Mouse (Mus musculus) CH12.LX (cell line): ENCODE measurements at regions not wholly inside any gene's neighbourhood (a gene's known extent, or its start where the extent isn't known, plus 50 kb on each side); places are given as distances from the start of the nearest gene placed in this dataset.

ENCODE experiments used
- DNase-seq: peaks from one replicate; pipeline ENCODE4 v3.0.0-alpha.2; 2013; ENCODE audit errors: extremely low read depth
- H3K27ac ChIP-seq: 2 replicates; pipeline ENCODE4 v1.5.1; 2012; ENCODE audit warnings: low read depth, mild to moderate bottlenecking, control low read depth, moderate library complexity; ENCODE audit not compliant: insufficient read depth
- H3K27me3 ChIP-seq: replicated peaks from 2 replicates; pipeline ENCODE3; 2012; ENCODE audit warnings: inconsistent platforms
- H3K36me3 ChIP-seq, 2 experiments: replicated peaks in 1 of 2; 2 replicates each; pipeline versions ENCODE3 to v1.6.1; 2012; ENCODE audit warnings: inconsistent platforms in 1 of 2, low read length in 1 of 2, mild to moderate bottlenecking in 1 of 2, mixed read lengths in 1 of 2, moderate library complexity in 1 of 2; ENCODE audit not compliant: control insufficient read depth in 1 of 2, insufficient read depth in 1 of 2
- H3K4me1 ChIP-seq, 2 experiments: 2 replicates each; pipeline ENCODE4 v1.6.1; 2012; ENCODE audit warnings: inconsistent platforms in 1 of 2, moderate library complexity in 1 of 2; ENCODE audit not compliant: insufficient read depth in 2 of 2, control insufficient read depth in 1 of 2
- H3K4me2 ChIP-seq: 2 replicates; pipeline ENCODE4 v1.6.1; 2012; ENCODE audit warnings: low read depth, mild to moderate bottlenecking, control low read depth; ENCODE audit not compliant: poor library complexity, insufficient read depth, severe bottlenecking
- H3K4me3 ChIP-seq, 3 experiments: fragments of 150-350 bp in 1 of 3; sonication (generic) in 1 of 3; replicated peaks in 1 of 3; 2 replicates each; pipeline versions ENCODE3 to v1.5.1; 2011 to 2012; ENCODE audit warnings: low read depth in 2 of 3, low read length in 2 of 3, mild to moderate bottlenecking in 2 of 3, moderate library complexity in 2 of 3, control low read depth in 1 of 3, improper control_type of control experiment in 1 of 3, inconsistent platforms in 1 of 3, mixed read lengths in 1 of 3; ENCODE audit not compliant: poor library complexity in 1 of 3
- H3K79me2 ChIP-seq: replicated peaks from 2 replicates; pipeline ENCODE4 v1.6.1; 2012; ENCODE audit warnings: mild to moderate bottlenecking, moderate library complexity; ENCODE audit not compliant: control insufficient read depth, poor library complexity, insufficient read depth, severe bottlenecking; ENCODE audit errors: extremely low read depth
- H3K9ac ChIP-seq: 2 replicates; pipeline ENCODE4 v1.6.1; 2012; ENCODE audit warnings: low read depth, mild to moderate bottlenecking, control low read depth, moderate library complexity; ENCODE audit not compliant: insufficient read depth
- H3K9me3 ChIP-seq: replicated peaks from 2 replicates; pipeline ENCODE3; 2012; ENCODE audit warnings: low read length, inconsistent platforms, mixed read lengths
- BHLHE40 ChIP-seq: IDR thresholded peaks from 2 replicates; pipeline ENCODE4 v1.6.1; 2011; ENCODE audit warnings: mild to moderate bottlenecking, low read depth, low read length, improper control_type of control experiment
- CHD2 ChIP-seq: IDR thresholded peaks from 2 replicates; pipeline ENCODE4 v1.6.1; 2011; ENCODE audit warnings: low read length, improper control_type of control experiment
- CTCF ChIP-seq, 2 experiments: IDR thresholded peaks in 1 of 2; conservative IDR thresholded peaks in 1 of 2; 2 replicates each; pipeline ENCODE4 v1.5.1; 2011 to 2012; ENCODE audit warnings: low read depth in 2 of 2, low read length in 2 of 2, improper control_type of control experiment in 1 of 2, inconsistent platforms in 1 of 2, mild to moderate bottlenecking in 1 of 2, moderate library complexity in 1 of 2
- E2F4 ChIP-seq: IDR thresholded peaks from 2 replicates; pipeline ENCODE4 v1.6.1; 2011; ENCODE audit warnings: low read depth, low read length, improper control_type of control experiment; ENCODE audit not compliant: insufficient replicate concordance
- EP300 ChIP-seq: IDR thresholded peaks from 2 replicates; pipeline ENCODE4 v1.6.1; 2011; ENCODE audit warnings: low read length, improper control_type of control experiment
- GABPA ChIP-seq: IDR thresholded peaks from 2 replicates; pipeline ENCODE4 v1.6.1; 2012; ENCODE audit warnings: low read depth, low read length, improper control_type of control experiment, inconsistent platforms; ENCODE audit not compliant: insufficient replicate concordance
- JUND ChIP-seq: conservative IDR thresholded peaks from 2 replicates; pipeline ENCODE4 v1.6.1; 2011; ENCODE audit warnings: low read depth, low read length, improper control_type of control experiment
- MAFK ChIP-seq: IDR thresholded peaks from 2 replicates; pipeline ENCODE4 v1.6.1; 2011; ENCODE audit warnings: low read length, improper control_type of control experiment; ENCODE audit not compliant: insufficient replicate concordance
- MAX ChIP-seq: IDR thresholded peaks from 2 replicates; pipeline ENCODE4 v1.6.1; 2011; ENCODE audit warnings: low read length, improper control_type of control experiment
- NELFE ChIP-seq: IDR thresholded peaks from 2 replicates; pipeline ENCODE4 v1.6.1; 2011; ENCODE audit warnings: low read depth, low read length, improper control_type of control experiment
- NRF1 ChIP-seq: IDR thresholded peaks from 2 replicates; pipeline ENCODE4 v1.6.1; 2014; ENCODE audit warnings: low read depth, mild to moderate bottlenecking, inconsistent platforms, low read length, improper control_type of control experiment, moderate library complexity
- RAD21 ChIP-seq: IDR thresholded peaks from 2 replicates; pipeline ENCODE4 v1.6.1; 2011; ENCODE audit warnings: low read depth, mild to moderate bottlenecking, low read length, improper control_type of control experiment, moderate library complexity
- SMC3 ChIP-seq: IDR thresholded peaks from 2 replicates; pipeline ENCODE4 v1.6.1; 2011; ENCODE audit warnings: low read depth, low read length, improper control_type of control experiment
- TCF12 ChIP-seq: IDR thresholded peaks from 2 replicates; pipeline ENCODE4 v1.6.1; 2014; ENCODE audit warnings: low read depth, mild to moderate bottlenecking, inconsistent platforms, low read length, improper control_type of control experiment
- USF1 ChIP-seq: IDR thresholded peaks from 2 replicates; pipeline ENCODE4 v1.6.1; 2014; ENCODE audit warnings: low read depth, mild to moderate bottlenecking, inconsistent platforms, low read length, improper control_type of control experiment
- USF2 ChIP-seq: conservative IDR thresholded peaks from 2 replicates; pipeline ENCODE4 v1.6.1; 2011; ENCODE audit warnings: low read depth, low read length, improper control_type of control experiment
- ZC3H11A ChIP-seq: IDR thresholded peaks from 2 replicates; pipeline ENCODE4 v1.6.1; 2012; ENCODE audit warnings: low read depth, mild to moderate bottlenecking, inconsistent platforms, low read length, improper control_type of control experiment
- ZMIZ1 ChIP-seq: IDR thresholded peaks from 2 replicates; pipeline ENCODE4 v1.6.1; 2012; ENCODE audit warnings: low read depth, mild to moderate bottlenecking, inconsistent platforms, low read length, improper control_type of control experiment
- dilution Hi-C: fragments of 300-500 bp; cut with MboI; formaldehyde crosslinking; loops from 2 replicates; pipeline ENCODE4 v1.14.3; 2020; ENCODE audit warnings: low sequenced_read_pairs; ENCODE audit not compliant: extremely low pct_unique_long_range_greater_than_20kb, extremely low pct_ligation_motif_present
- in situ Hi-C: fragments of 300-500 bp; cut with MboI; formaldehyde crosslinking; loops from 3 replicates; pipeline ENCODE4 v1.14.3; 2019; ENCODE audit warnings: low sequenced_read_pairs, low pct_ligation_motif_present, low pct_unique_long_range_greater_than_20kb, mixed read lengths

DNA sequence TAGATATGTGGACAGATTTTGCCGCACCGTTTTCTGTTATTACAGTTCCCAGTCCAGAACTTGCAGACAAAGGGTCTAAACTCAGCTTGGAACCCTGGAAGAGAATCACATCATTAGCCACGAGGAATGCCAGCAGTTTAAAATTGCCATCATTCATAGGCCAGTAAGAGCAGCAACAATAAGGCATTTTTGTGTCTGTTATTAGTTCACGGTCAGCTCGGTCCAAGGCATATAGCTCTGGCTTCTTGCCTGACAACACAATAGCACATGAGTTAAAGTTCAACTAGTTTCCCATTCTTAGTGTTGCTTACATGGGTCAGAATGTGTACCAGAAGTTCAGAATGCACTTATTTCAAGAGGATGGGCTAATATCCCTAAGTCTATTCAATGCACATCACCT, 103.4 kb downstream of the Olig3 start:
- H3K27me3 ChIP-seq, result no peaks in the 10 kb centered on the region
- H3K9ac ChIP-seq, result no peak overlapping the region
- no peaks in the 10 kb centered on the region for H3K79me2 ChIP-seq
- dilution Hi-C loops, result no loop called here
- H3K27ac ChIP-seq, result no peak overlapping the region
- in situ Hi-C loops, result no loop called here
- TF ChIP-seq USF2, result no peak
- TF ChIP-seq EP300, result no peak
- no peak for TF ChIP-seq BHLHE40
- no peak for TF ChIP-seq RAD21
- no peak for TF ChIP-seq ZMIZ1
- TF ChIP-seq USF1, result no peak
- TF ChIP-seq GABPA, result no peak
- TF ChIP-seq CHD2, result no peak
- no peak for TF ChIP-seq TCF12
- no peak for TF ChIP-seq MAFK
- no peak for TF ChIP-seq E2F4
- no peak for TF ChIP-seq ZC3H11A
- TF ChIP-seq SMC3, result no peak
- no peak for TF ChIP-seq NELFE
- TF ChIP-seq MAX, result no peak
- TF ChIP-seq CTCF (conservative IDR thresholded peaks at IDR 0.05 in 1 of 2, IDR thresholded peaks at IDR 0.05 in 1 of 2; ENCODE audit: low read depth in 2 of 2, low read length in 2 of 2), result no peak
- no peak for TF ChIP-seq NRF1
- TF ChIP-seq JUND, result no peak
- H3K36me3 ChIP-seq, result no peaks in the 10 kb centered on the region
- no peaks in the 10 kb centered on the region for H3K4me1 ChIP-seq
- DNase-seq, result no peak
- H3K4me3 ChIP-seq, result no peak overlapping the region
- no peak overlapping the region for H3K4me2 ChIP-seq
- no peaks in the 10 kb centered on the region for H3K9me3 ChIP-seq

DNA sequence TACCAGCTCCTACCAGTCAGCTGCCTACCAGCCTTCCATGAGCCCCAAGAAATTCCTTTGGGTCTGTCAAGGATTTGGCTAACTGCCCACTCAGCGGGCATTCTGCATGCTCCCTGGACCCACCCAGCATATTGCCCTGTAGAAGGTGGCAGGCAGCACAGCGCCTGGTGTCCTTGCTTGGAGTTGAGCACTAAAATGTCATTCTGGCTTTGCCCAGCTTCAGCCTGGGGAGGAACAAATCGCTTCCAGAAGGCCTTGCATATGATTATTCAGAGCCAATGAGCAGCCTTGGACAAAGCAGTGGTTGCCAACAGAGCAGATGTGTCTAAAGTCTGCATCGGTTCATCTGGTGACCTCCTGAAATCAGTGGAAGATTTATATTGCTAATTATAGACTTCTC, 103.8 kb downstream of the Olig3 start:
- H3K4me3 ChIP-seq, result no peak overlapping the region
- TF ChIP-seq RAD21, result no peak
- DNase-seq, result no peak
- H3K9me3 ChIP-seq, result no peaks in the 10 kb centered on the region
- in situ Hi-C loops, result no loop called here
- no peak overlapping the region for H3K4me2 ChIP-seq
- H3K27me3 ChIP-seq, result no peaks in the 10 kb centered on the region
- H3K9ac ChIP-seq, result no peak overlapping the region
- no peaks in the 10 kb centered on the region for H3K79me2 ChIP-seq
- dilution Hi-C loops, result no loop called here
- H3K27ac ChIP-seq, result no peak overlapping the region
- H3K4me1 ChIP-seq, result no peaks in the 10 kb centered on the region
- no peaks in the 10 kb centered on the region for H3K36me3 ChIP-seq
